Mouse (Mus musculus): ENCODE data around the gene Acad10.

- no peak for TF ChIP-seq MAX (IDR thresholded peaks at IDR 0.05; ENCODE audit: low read depth)
- TF ChIP-seq CEBPB (IDR thresholded peaks at IDR 0.05; ENCODE audit: insufficient read depth, poor library complexity, severe bottlenecking): no peak
- TF ChIP-seq POLR2A (IDR thresholded peaks at IDR 0.05; ENCODE audit: insufficient read length, low read depth): no peak
- no peak for TF ChIP-seq REST (IDR thresholded peaks at IDR 0.05; ENCODE audit: insufficient read depth, insufficient read length)
- no peak for TF ChIP-seq E2F4 (IDR thresholded peaks at IDR 0.05; ENCODE audit: insufficient read depth)
- TF ChIP-seq USF1 (IDR thresholded peaks at IDR 0.05; ENCODE audit: low read depth): no peak
- no peak for TF ChIP-seq TCF3 (IDR thresholded peaks at IDR 0.05; ENCODE audit: insufficient read length, low read depth)
- no peak for TF ChIP-seq TCF12 (IDR thresholded peaks at IDR 0.05; ENCODE audit: insufficient read depth, poor library complexity, severe bottlenecking)
- TF ChIP-seq MYOG (IDR thresholded peaks at IDR 0.05; ENCODE audit: control insufficient read depth in 1 of 3, insufficient read depth in 1 of 3, insufficient read length in 2 of 3, low read depth in 2 of 3): no peak
- TF ChIP-seq POLR2AphosphoS2 (IDR thresholded peaks at IDR 0.05; ENCODE audit: insufficient read length, low read depth): no peak
These were observed 8.1 kb upstream of the Acad10 start for GRCm38 (mm10) chr5:121668411-121668810.

Data from myocyte (in vitro differentiated cells).